Mouse (Mus musculus) cerebellum, adult 2 months (tissue): ENCODE measurements around the gene Arhgef3. TPM values are rescaled to one million over a fixed set of nuclear protein-coding genes. Genes with fewer than 3 reads are reported as not detected.

Experiments
- DNase-seq, 2 experiments: peaks; one replicate each; pipeline ENCODE4 v3.0.0; 2021
- H3K27ac ChIP-seq: fragments of 200-500 bp; 2 replicates; pipeline ENCODE4 v1.5.1; 2012; ENCODE audit warnings: low read length, control low read depth, inconsistent platforms; ENCODE audit not compliant: insufficient read depth
- H3K27me3 ChIP-seq: fragments of 200-500 bp; 2 replicates; pipeline ENCODE4 v1.6.1; 2012; ENCODE audit warnings: inconsistent platforms, mild to moderate bottlenecking, low read length, moderate library complexity; ENCODE audit not compliant: control insufficient read depth, insufficient read depth
- H3K4me1 ChIP-seq: fragments of 200-500 bp; 2 replicates; pipeline ENCODE4 v1.6.1; 2011; ENCODE audit warnings: low read length; ENCODE audit not compliant: control insufficient read depth, insufficient read depth
- H3K4me3 ChIP-seq: fragments of 200-500 bp; replicated peaks from 2 replicates; pipeline ENCODE3; 2011; ENCODE audit warnings: mild to moderate bottlenecking, low read depth, low read length, control low read depth; ENCODE audit not compliant: insufficient read depth
- CTCF ChIP-seq: fragments of 200-500 bp; IDR thresholded peaks from 2 replicates; pipeline ENCODE4 v1.5.1; 2011; ENCODE audit warnings: low read depth, mild to moderate bottlenecking, control low read depth, low read length, moderate library complexity, borderline replicate concordance; ENCODE audit not compliant: insufficient read depth
- POLR2A ChIP-seq: fragments of 200-500 bp; IDR thresholded peaks from 2 replicates; pipeline ENCODE4 v1.6.1; 2011; ENCODE audit warnings: low read length, control low read depth, borderline replicate concordance; ENCODE audit not compliant: insufficient read depth
- WGBS: fragments of 180-500 bp; shearing (Covaris S2); methylation state at CpG from one replicate; pipeline ENCODE4 v1.1.7; 2018; 5-methylcytosine and 5-hydroxymethylcytosine counted together
- polyA plus RNA-seq: library from polyadenylated mRNA; depleted of rRNA; stranded (reverse); fragments of >200 nt; gene quantifications from 2 replicates; pipeline ENCODE4 v1.2.3, GENCODE M21; 2012

Gene Arhgef3
- polyA plus RNA-seq, 1 experiment, result 54.8 TPM

DNA sequence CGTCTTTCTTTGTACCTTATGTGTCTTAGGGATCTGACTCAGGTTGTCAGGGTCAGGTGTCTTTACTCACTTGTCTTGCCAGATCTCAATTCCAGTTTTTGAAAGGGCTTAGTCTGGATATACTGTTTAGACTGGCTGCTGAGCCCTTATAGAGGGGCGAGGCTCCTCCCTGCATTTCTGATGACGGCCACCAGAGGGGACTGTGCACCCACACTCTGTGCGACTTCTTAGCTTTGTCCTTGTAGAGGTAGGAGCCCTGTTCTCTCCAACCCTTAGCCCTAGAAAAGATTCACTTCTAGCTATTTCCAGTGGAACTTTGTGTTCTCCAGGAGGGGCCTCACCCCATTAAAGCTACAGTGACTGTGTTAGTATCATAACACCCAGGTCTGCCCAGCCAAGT lies 72.3 kb downstream of the Arhgef3 start:
- Histone ChIP-seq H3K27ac (no peak overlapping the region), H3K4me1 (peaks cover 8% of the 10 kb centered on the region), H3K4me3 (no peak overlapping the region), H3K27me3 (no peaks in the 10 kb centered on the region)
- WGBS, result 17% methylated on average over 4 of the region's 4 CpGs
- DNase-seq, result peak; percentile 75 to 87
- peak; percentile 94 for TF ChIP-seq CTCF
- TF ChIP-seq POLR2A, result no peak

DNA sequence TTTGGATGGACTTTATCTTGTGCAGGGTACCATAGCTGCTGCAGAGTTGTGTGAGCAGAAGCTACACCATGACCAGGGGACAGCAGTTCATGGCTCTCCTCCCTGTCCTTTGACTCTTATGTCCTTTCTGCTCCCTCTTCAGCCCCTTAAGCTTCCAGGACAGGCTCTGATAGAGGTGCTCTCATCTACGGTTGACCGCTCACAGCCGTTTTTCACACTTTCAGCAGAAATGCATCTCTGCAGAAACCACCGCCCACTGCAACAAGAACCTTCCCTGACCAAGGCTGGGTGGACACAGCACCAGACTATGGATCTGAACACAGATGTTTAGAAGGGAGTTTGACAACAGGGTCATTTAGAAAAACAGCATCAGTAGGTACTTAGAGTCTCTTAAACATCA lies 73.2 kb downstream of the Arhgef3 start:
- Histone ChIP-seq H3K4me1 (peaks cover under 1% of the 10 kb centered on the region; the same call in 1 of the 2 replicates), H3K4me3 (no peak overlapping the region), H3K27ac (no peak overlapping the region), H3K27me3 (no peaks in the 10 kb centered on the region)
- no peak for DNase-seq
- 75% methylated on average over 4 of the region's 4 CpGs for WGBS
- TF ChIP-seq CTCF (no peak), POLR2A (no peak)

DNA sequence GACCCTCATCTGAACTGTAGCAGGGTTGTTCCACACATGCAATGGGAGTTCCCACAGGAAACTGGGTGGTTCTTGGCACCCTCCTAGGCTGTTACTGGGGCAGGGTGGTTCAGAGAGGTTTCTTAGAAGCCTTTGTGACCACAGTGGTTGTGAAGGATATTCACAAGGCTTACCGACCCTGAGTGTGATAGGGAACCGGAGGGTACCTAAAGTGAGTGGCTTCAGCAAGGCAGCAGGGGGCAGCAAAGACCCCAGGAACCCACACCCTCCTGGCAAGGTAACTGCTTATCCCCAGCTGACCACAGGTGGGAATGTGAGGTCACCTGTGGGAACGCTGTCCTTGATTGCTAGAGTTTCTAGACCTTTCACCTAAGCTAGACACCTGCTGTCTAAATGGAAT lies 77.8 kb downstream of the Arhgef3 start:
- no peak overlapping the region for H3K27ac ChIP-seq
- H3K27me3 ChIP-seq, result no peaks in the 10 kb centered on the region
- DNase-seq, result peak; percentile 24 to 30
- no peaks in the 10 kb centered on the region for H3K4me1 ChIP-seq
- no peak overlapping the region for H3K4me3 ChIP-seq
- WGBS, result 33% methylated on average over 3 of the region's 3 CpGs
- no peak for TF ChIP-seq POLR2A
- TF ChIP-seq CTCF, result peak; percentile 63; the same call in 1 of the 2 replicates

DNA sequence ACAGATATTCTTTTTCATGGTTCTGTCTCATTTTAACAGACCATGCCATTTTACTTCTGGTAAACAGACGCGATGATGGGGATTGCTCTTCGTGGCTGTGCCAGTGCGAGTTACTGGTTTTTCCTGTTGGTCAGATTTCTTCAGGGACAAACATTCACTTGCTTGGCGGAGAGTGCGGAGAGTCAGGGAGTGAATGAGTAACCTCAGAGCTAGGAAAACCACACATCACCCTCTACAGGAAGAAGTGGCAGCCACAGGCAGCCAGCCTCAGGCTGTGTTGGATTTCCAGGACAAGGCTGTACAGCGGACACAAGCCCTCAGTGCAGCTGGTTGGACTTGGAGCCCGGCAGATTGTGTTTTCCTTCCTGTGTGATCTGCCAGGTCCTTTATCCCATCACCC lies 82.3 kb downstream of the Arhgef3 start:
- Histone ChIP-seq H3K27me3 (no peaks in the 10 kb centered on the region), H3K4me3 (no peak overlapping the region), H3K27ac (no peak overlapping the region), H3K4me1 (no peaks in the 10 kb centered on the region)
- DNase-seq, result no peak
- 90% methylated on average over 8 of the region's 8 CpGs for WGBS
- no peak for TF ChIP-seq POLR2A
- TF ChIP-seq CTCF, result no peak

DNA sequence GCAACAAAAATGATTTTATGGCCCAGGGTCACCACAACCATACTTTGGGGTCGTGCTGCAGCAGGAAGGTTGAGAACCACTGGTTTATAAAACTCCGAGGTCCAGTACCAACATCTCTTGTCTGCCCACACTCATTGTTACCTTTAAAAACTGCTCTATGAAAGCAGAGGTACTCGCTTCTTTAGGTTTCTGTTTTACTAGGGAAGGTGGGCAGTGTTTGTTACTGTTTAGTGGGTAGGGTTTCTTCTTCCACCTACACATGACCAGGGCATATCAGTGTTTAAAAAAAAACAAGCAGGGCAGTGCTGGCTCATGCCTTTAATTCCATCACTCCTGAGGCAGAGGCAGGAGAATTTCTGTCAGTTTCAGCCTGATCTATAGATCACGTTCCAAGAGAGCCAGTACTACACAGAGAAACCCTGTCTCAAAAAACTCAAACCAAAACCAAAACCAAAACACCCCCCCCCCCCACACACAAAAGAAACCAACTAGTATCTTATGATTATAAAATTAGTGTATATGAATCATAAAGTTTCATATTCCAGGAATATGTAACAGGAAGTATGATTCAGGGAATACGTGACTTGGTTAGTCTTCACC lies 83.9 kb downstream of the Arhgef3 start:
- WGBS, result 97% methylated on average over 5 of the region's 5 CpGs
- Histone ChIP-seq H3K27ac (no peak overlapping the region), H3K4me1 (no peaks in the 10 kb centered on the region), H3K27me3 (no peaks in the 10 kb centered on the region), H3K4me3 (no peak overlapping the region)
- no peak for TF ChIP-seq CTCF
- TF ChIP-seq POLR2A, result no peak
- no peak for DNase-seq

DNA sequence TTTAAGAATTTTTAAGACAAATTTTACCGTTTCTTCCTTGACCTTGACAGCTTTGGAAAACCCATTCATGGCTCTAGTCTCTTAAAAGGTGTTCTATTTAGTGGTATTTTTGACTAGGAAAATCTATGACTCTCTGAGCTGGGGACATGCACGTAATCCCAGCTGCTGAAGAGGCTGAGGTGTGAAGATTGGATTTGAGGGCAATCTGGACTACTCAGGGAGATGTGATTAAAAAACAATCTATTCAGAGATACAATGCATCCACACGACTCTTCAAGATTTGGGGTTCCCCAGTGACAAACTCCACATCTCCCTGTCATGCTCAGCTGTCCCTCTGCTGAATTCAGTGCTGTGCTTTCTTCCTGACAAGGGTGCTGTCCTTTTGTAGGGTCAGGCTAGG lies 84.4 kb downstream of the Arhgef3 start:
- Histone ChIP-seq H3K4me1 (no peaks in the 10 kb centered on the region), H3K27ac (no peak overlapping the region), H3K27me3 (no peaks in the 10 kb centered on the region), H3K4me3 (no peak overlapping the region)
- 90% methylated on average over 3 of the region's 3 CpGs for WGBS
- no peak for DNase-seq
- TF ChIP-seq CTCF (no peak), POLR2A (no peak)

DNA sequence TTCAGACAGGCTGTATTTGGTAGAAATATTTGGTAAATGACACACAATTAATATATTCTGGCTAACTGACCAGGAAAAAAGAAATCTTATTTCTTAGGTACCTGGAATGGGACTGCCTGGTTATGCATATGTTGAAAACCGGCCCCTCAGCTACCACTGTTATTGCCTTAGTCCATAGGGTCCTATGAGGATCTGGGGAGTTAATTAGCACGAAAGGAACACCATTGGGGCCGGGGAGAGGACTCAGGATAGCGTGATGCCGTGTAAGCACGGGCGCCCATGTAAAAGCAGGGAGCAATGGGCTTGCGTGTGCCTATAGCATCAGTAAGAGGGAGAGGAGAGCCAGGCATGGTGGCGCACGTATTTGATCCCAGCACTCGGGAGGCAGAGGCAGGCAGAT lies 85.2 kb downstream of the Arhgef3 start:
- no peaks in the 10 kb centered on the region for H3K27me3 ChIP-seq
- H3K27ac ChIP-seq, result no peak overlapping the region
- H3K4me3 ChIP-seq, result no peak overlapping the region
- H3K4me1 ChIP-seq, result no peaks in the 10 kb centered on the region
- DNase-seq, result no peak
- 98% methylated on average over 11 of the region's 11 CpGs for WGBS
- TF ChIP-seq CTCF, result no peak
- TF ChIP-seq POLR2A, result no peak

DNA sequence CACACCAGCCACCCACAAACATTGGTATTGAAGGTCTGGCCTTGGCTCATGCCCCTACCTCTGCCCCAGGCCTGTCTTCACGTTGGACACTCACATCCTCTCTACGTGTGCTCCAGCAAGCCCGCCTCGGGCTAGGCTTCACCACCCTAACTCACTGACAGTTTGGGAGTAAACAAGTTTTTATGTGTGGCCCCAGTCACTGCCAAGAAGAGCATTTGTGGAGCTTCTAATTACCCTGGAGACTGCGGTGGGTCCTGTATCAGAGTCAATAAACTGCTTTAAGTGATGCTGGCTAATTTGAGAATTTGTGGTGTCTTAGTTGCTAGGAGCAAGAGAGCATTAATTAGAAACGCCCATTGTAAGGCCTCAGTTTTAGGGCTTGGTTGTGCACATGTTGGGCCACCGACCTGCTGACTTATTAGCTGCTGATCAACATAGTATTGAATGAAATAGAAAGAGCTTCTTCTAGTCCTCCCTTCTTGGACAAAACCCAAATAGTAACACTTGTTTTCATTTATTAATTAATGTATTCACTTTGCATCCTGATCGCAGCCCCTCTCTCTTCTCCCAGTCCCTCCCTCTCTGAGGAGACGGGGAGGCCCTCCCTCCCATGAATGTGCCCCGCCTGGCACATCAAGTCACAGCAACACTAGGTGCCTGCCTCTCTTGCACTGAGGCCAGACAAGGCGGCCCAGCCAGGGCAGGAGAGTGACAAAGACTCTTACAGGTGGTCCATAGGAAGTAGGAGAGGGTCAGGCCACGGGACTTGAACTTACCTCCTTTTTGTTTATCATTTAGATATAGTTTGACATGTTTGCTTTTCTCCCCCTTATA lies 86.3 kb downstream of the Arhgef3 start:
- 70% methylated on average over 12 of the region's 12 CpGs for WGBS
- no peak for DNase-seq
- no peaks in the 10 kb centered on the region for H3K27me3 ChIP-seq
- H3K27ac ChIP-seq, result no peak overlapping the region
- no peak overlapping the region for H3K4me3 ChIP-seq
- TF ChIP-seq CTCF, result no peak
- H3K4me1 ChIP-seq, result no peaks in the 10 kb centered on the region
